Mouse (Mus musculus) heart, embryonic 13.5 days (tissue): ENCODE results near the gene Slc35e2. TPM values are rescaled to one million over a fixed set of nuclear protein-coding genes. Genes with fewer than 3 reads are reported as not detected.

Experiments
- polyA plus RNA-seq: library from polyadenylated mRNA; unstranded; fragments of >200 nt; fragmentation: Nextera tagmentation; extraction: Ambion mirVana; gene quantifications from 2 replicates; pipeline ENCODE4 v1.2.1, GENCODE M21; 2015

The Slc35e2 gene
- polyA plus RNA-seq, 1 experiment from 2014 or later = 6.2 TPM

Other genes starting within 250 kb of the Slc35e2 start
- gene Prkcz, start 240.1 kb upstream of the Slc35e2 start, polyA plus RNA-seq = 7.2 TPM in 2 replicates
- 0.17 TPM in 1 of 2 replicates, not detected in the other for gene Gabrd, start 203.3 kb upstream of the Slc35e2 start, polyA plus RNA-seq
- gene Cfap74, start 192.2 kb upstream of the Slc35e2 start, polyA plus RNA-seq = 0.89 and 1.3 TPM in 2 replicates
- gene Tmem52, start 132.3 kb upstream of the Slc35e2 start, polyA plus RNA-seq = not detected in 2 replicates
- gene Gnb1, start 110.1 kb upstream of the Slc35e2 start, polyA plus RNA-seq = 345 and 378 TPM in 2 replicates
- gene Nadk, start 39.0 kb upstream of the Slc35e2 start, polyA plus RNA-seq = 45.0 and 49.3 TPM in 2 replicates
- 39.6 and 40.2 TPM in 2 replicates for gene Cdk11b, start 23.4 kb downstream of the Slc35e2 start, polyA plus RNA-seq
- gene Gm10563, start 44.0 kb downstream of the Slc35e2 start, polyA plus RNA-seq = not detected in 2 replicates
- gene Mmp23, start 52.0 kb downstream of the Slc35e2 start, polyA plus RNA-seq = 67.1 and 73.0 TPM in 2 replicates
- 16.5 and 16.9 TPM in 2 replicates for gene Mib2, start 67.8 kb downstream of the Slc35e2 start, polyA plus RNA-seq
- gene Fndc10, start 92.9 kb downstream of the Slc35e2 start, polyA plus RNA-seq = 1.1 and 1.4 TPM in 2 replicates
- gene Ssu72, start 103.4 kb downstream of the Slc35e2 start, polyA plus RNA-seq = 105 and 122 TPM in 2 replicates
- 0.46 and 0.51 TPM in 2 replicates for gene Tmem240, start 133.4 kb downstream of the Slc35e2 start, polyA plus RNA-seq
- 87.7 and 93.2 TPM in 2 replicates for gene Atad3a, start 159.7 kb downstream of the Slc35e2 start, polyA plus RNA-seq
- gene Vwa1, start 173.3 kb downstream of the Slc35e2 start, polyA plus RNA-seq = 3.5 and 3.7 TPM in 2 replicates
- gene Tmem88b, start 184.5 kb downstream of the Slc35e2 start, polyA plus RNA-seq = 4.2 and 5.3 TPM in 2 replicates
- not detected in 2 replicates for gene Ankrd65, start 189.0 kb downstream of the Slc35e2 start, polyA plus RNA-seq
- 138 and 157 TPM in 2 replicates for gene Mrpl20, start 201.5 kb downstream of the Slc35e2 start, polyA plus RNA-seq
- gene Ccnl2, start 211.1 kb downstream of the Slc35e2 start, polyA plus RNA-seq = 97.1 and 113 TPM in 2 replicates
- gene Aurkaip1, start 229.9 kb downstream of the Slc35e2 start, polyA plus RNA-seq = 126 and 144 TPM in 2 replicates
- gene Mxra8, start 238.3 kb downstream of the Slc35e2 start, polyA plus RNA-seq = 56.7 and 59.3 TPM in 2 replicates
- gene Dvl1, start 246.0 kb downstream of the Slc35e2 start, polyA plus RNA-seq = 2.8 and 2.9 TPM in 2 replicates